In the genomic region with DNA sequence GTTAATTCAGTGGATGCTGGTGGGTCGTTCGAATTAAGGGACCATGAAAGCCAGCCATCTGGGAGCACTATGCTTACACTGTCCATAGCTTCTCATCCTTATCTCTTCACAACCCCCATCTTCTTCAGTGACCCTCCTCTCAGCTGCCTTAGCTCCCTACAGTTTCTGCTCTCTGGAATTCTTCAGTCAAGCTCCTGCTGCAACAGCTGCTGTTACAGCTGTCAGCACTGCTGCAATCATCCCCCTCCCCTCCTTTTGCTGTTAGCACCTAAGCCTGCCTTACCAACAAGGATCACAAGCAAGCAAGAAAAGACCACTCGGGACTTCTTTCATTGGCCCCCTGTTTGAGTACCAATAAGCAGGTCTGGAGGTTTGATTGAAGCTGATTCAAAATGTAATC, we compare ENCODE assay signal across 23 mouse cellular contexts. TPM values are rescaled to one million over a fixed set of nuclear protein-coding genes. Genes with fewer than 3 reads are reported as not detected.
DNase-seq lines count a peak whose midpoint lies in the region; ATAC-seq and TF ChIP-seq lines count a peak whose summit lies in the region.
"Had no signal": no experiment of that assay in that cellular context is flagged by ENCODE, and none has a peak within 500 bp of the region (broad histone marks: within the 10 kb centered on the region; RNA-seq: fewer than 3 reads in every experiment).

No protein-coding gene starts in this region.

- 68% methylated on average over 3 of the region's 3 CpGs for WGBS in forebrain, embryonic 16.5 days
- WGBS in forebrain, postnatal 0 days, result 73% methylated on average over 3 of the region's 3 CpGs
- 21% methylated on average over 3 of the region's 3 CpGs for WGBS in heart, embryonic 16.5 days
- 65% methylated on average over 3 of the region's 3 CpGs for WGBS in midbrain, embryonic 14.5 days
- 65% methylated on average over 3 of the region's 3 CpGs for WGBS in midbrain, embryonic 15.5 days

- intact Hi-C loops in heart, postnatal 25 days (cut with DNase I), result no loop called here

- H3K27ac ChIP-seq in forebrain, embryonic 16.5 days (ENCODE audit: low read length), result no peak overlapping the region
- H3K27ac ChIP-seq in forebrain, postnatal 0 days (ENCODE audit: low read depth, low read length), result no peak overlapping the region
- H3K27ac ChIP-seq in heart, embryonic 16.5 days (ENCODE audit: low read length), result peak overlapping the region; percentile 5; the same call in 1 of the 2 replicates
- H3K27ac ChIP-seq in midbrain, embryonic 14.5 days (replicated peaks; ENCODE audit: low read depth, low read length), result 0 out of 2 replicates have a peak overlapping the region, but pooled peaks have one; percentile 5
- no peak overlapping the region for H3K27ac ChIP-seq in midbrain, embryonic 15.5 days
- H3K27ac ChIP-seq: embryonic facial prominence, embryonic 15.5 days; layer of hippocampus, adult 2 months; stomach, postnatal 0 days had no signal

- no peaks in the 10 kb centered on the region for H3K27me3 ChIP-seq in forebrain, embryonic 16.5 days (replicated peaks; ENCODE audit: control insufficient read depth, insufficient read depth, low read length)
- no peaks in the 10 kb centered on the region for H3K27me3 ChIP-seq in forebrain, postnatal 0 days (ENCODE audit: insufficient read depth, low read length)
- H3K27me3 ChIP-seq in heart, embryonic 16.5 days (ENCODE audit: control insufficient read depth, insufficient read depth, low read length), result no peaks in the 10 kb centered on the region
- no peaks in the 10 kb centered on the region for H3K27me3 ChIP-seq in midbrain, embryonic 14.5 days (ENCODE audit: control insufficient read depth, insufficient read depth, low read length)
- H3K27me3 ChIP-seq in midbrain, embryonic 15.5 days (replicated peaks), result no peaks in the 10 kb centered on the region
- H3K27me3 ChIP-seq: embryonic facial prominence, embryonic 15.5 days had no signal

- no peak for DNase-seq in forebrain, postnatal 0 days
- no peak for DNase-seq in heart, postnatal 25 days (ENCODE audit: low spot score)
- DNase-seq in midbrain, embryonic 14.5 days, result peak; percentile 18
- peak; percentile 6 for DNase-seq in yolk sac, embryonic 10.5 days (ENCODE audit: low spot score)
- DNase-seq: B cell, adult 2 months; cerebellum, adult 8-10 months; gastrocnemius, postnatal 10 days; heart, adult 18-20 months; kidney, adult 8-10 months; kidney, postnatal 14 days; layer of hippocampus, postnatal 36 days; liver; lung, postnatal 14 days; right cerebral cortex, adult 18-20 months had no signal

- peaks cover 13% of the 10 kb centered on the region for H3K4me1 ChIP-seq in forebrain, embryonic 16.5 days (replicated peaks; ENCODE audit: control insufficient read depth, insufficient read depth, low read length)
- no peaks in the 10 kb centered on the region for H3K4me1 ChIP-seq in forebrain, postnatal 0 days (ENCODE audit: insufficient read depth)
- peaks cover 21% of the 10 kb centered on the region for H3K4me1 ChIP-seq in heart, embryonic 16.5 days (ENCODE audit: control insufficient read depth, insufficient read depth, low read length)
- peaks cover 10% of the 10 kb centered on the region for H3K4me1 ChIP-seq in midbrain, embryonic 14.5 days (ENCODE audit: control insufficient read depth, insufficient read depth, low read length)
- H3K4me1 ChIP-seq in midbrain, embryonic 15.5 days, result peaks cover 12% of the 10 kb centered on the region; the same call in 1 of the 2 replicates

- H3K4me2 ChIP-seq in forebrain, embryonic 16.5 days (ENCODE audit: low read length), result no peak overlapping the region
- H3K4me2 ChIP-seq in forebrain, postnatal 0 days (ENCODE audit: low read depth), result no peak overlapping the region
- H3K4me2 ChIP-seq in heart, embryonic 16.5 days (ENCODE audit: low read depth, low read length), result peak overlapping the region; percentile 6; the same call in 1 of the 2 replicates
- H3K4me2 ChIP-seq in midbrain, embryonic 14.5 days (ENCODE audit: low read length), result no peak overlapping the region
- no peak overlapping the region for H3K4me2 ChIP-seq in midbrain, embryonic 15.5 days
- H3K4me2 ChIP-seq: embryonic facial prominence, embryonic 15.5 days had no signal

- 0 out of 2 replicates have a peak, but pooled peaks have one; percentile 28 for ATAC-seq in forebrain, embryonic 16.5 days
- ATAC-seq in forebrain, postnatal 0 days, result no peak
- peak; percentile 55; the same call in 1 of the 2 replicates for ATAC-seq in heart, embryonic 16.5 days (replicated peaks; ENCODE audit: extremely low read depth, insufficient read depth, low FRiP score)
- no peak for ATAC-seq in midbrain, embryonic 14.5 days (ENCODE audit: low FRiP score, low TSS enrichment)
- ATAC-seq in midbrain, embryonic 15.5 days (replicated peaks), result no peak
- ATAC-seq: inflammation-experienced regulatory T-cells, adult 6 months; midbrain, embryonic 16.5 days had no signal

- H3K4me3 ChIP-seq in forebrain, embryonic 16.5 days (replicated peaks; ENCODE audit: low read length), result no peak overlapping the region
- H3K4me3 ChIP-seq in forebrain, postnatal 0 days (ENCODE audit: low read depth, low read length), result no peak overlapping the region
- no peak overlapping the region for H3K4me3 ChIP-seq in heart, embryonic 16.5 days (ENCODE audit: low read length)
- no peak overlapping the region for H3K4me3 ChIP-seq in midbrain, embryonic 14.5 days (replicated peaks; ENCODE audit: low read depth, low read length)
- H3K4me3 ChIP-seq in midbrain, embryonic 15.5 days, result no peak overlapping the region
- H3K4me3 ChIP-seq: embryonic facial prominence, embryonic 15.5 days; layer of hippocampus, adult 2 months had no signal

- no peak for TF ChIP-seq CTCF in forebrain, postnatal 0 days (IDR thresholded peaks at IDR 0.05; ENCODE audit: low read depth)

- H3K9me3 ChIP-seq in forebrain, embryonic 16.5 days (ENCODE audit: control insufficient read depth, low read length), result no peaks in the 10 kb centered on the region
- no peaks in the 10 kb centered on the region for H3K9me3 ChIP-seq in forebrain, postnatal 0 days (ENCODE audit: low read length)
- no peaks in the 10 kb centered on the region for H3K9me3 ChIP-seq in heart, embryonic 16.5 days (replicated peaks; ENCODE audit: control insufficient read depth, low read length)
- H3K9me3 ChIP-seq in midbrain, embryonic 14.5 days (ENCODE audit: control insufficient read depth, low read length), result no peaks in the 10 kb centered on the region
- H3K9me3 ChIP-seq in midbrain, embryonic 15.5 days, result no peaks in the 10 kb centered on the region
- H3K9me3 ChIP-seq: embryonic facial prominence, embryonic 15.5 days had no signal

- no peaks in the 10 kb centered on the region for H3K36me3 ChIP-seq in forebrain, embryonic 16.5 days (ENCODE audit: control insufficient read depth, insufficient read depth)
- H3K36me3 ChIP-seq in forebrain, postnatal 0 days (ENCODE audit: insufficient read depth), result no peaks in the 10 kb centered on the region
- no peaks in the 10 kb centered on the region for H3K36me3 ChIP-seq in heart, embryonic 16.5 days (ENCODE audit: control insufficient read depth, insufficient read depth)
- H3K36me3 ChIP-seq in midbrain, embryonic 14.5 days (ENCODE audit: control insufficient read depth, insufficient read depth, low read length), result no peaks in the 10 kb centered on the region
- H3K36me3 ChIP-seq in midbrain, embryonic 15.5 days (replicated peaks), result no peaks in the 10 kb centered on the region
- H3K36me3 ChIP-seq: embryonic facial prominence, embryonic 15.5 days had no signal

- H3K9ac ChIP-seq in forebrain, embryonic 16.5 days (replicated peaks; ENCODE audit: low read depth, low read length), result no peak overlapping the region
- no peak overlapping the region for H3K9ac ChIP-seq in forebrain, postnatal 0 days
- no peak overlapping the region for H3K9ac ChIP-seq in heart, embryonic 16.5 days (ENCODE audit: low read length)
- no peak overlapping the region for H3K9ac ChIP-seq in midbrain, embryonic 14.5 days (replicated peaks; ENCODE audit: low read length)
- H3K9ac ChIP-seq in midbrain, embryonic 15.5 days, result no peak overlapping the region
- H3K9ac ChIP-seq: embryonic facial prominence, embryonic 15.5 days had no signal

RNA-seq across cellular contexts. Expression of gene Chn1, which starts 50.2 kb away (rescaled TPM):
- polyA plus RNA-seq in forebrain, embryonic 16.5 days (2015; fragmentation: Nextera tagmentation; extraction: Ambion mirVana), result 91.5 and 94.0 TPM in 2 replicates
- 136 and 157 TPM in 2 replicates for total RNA-seq in forebrain, postnatal 0 days (2014; rRNA removed)
- polyA plus RNA-seq in forebrain, postnatal 0 days (2015; fragmentation: Nextera tagmentation; extraction: Ambion mirVana), result 85.5 and 102 TPM in 2 replicates
- polyA plus RNA-seq in heart, embryonic 16.5 days (2015; fragmentation: Nextera tagmentation; extraction: Ambion mirVana), result 20.5 and 21.8 TPM in 2 replicates
- total RNA-seq in heart, postnatal 25 days (2021), result 10 to 100 TPM; 38.3 to 46.0 TPM
- polyA plus RNA-seq in midbrain, embryonic 14.5 days (2014; fragmentation: Nextera tagmentation; extraction: Ambion mirVana), result 105 and 129 TPM in 2 replicates
- polyA plus RNA-seq in midbrain, embryonic 15.5 days (2015; fragmentation: Nextera tagmentation; extraction: Ambion mirVana), result 102 and 108 TPM in 2 replicates
- total RNA-seq: megakaryocyte, adult 5-6 weeks had no signal

Comparison
In these comparisons a context has a peak if more than half of its experiments do, and no peak if none do; other contexts are left out.
1. ATAC-seq: peak in forebrain, embryonic 16.5 days (single experiment) and heart, embryonic 16.5 days (single experiment); none in forebrain, postnatal 0 days (single experiment), midbrain, embryonic 14.5 days (single experiment) and midbrain, embryonic 15.5 days (single experiment).
2. H3K27ac ChIP-seq: peak in heart, embryonic 16.5 days (single experiment) and midbrain, embryonic 14.5 days (single experiment); none in forebrain, embryonic 16.5 days (single experiment), forebrain, postnatal 0 days (single experiment) and midbrain, embryonic 15.5 days (single experiment).
3. DNase-seq: peak in midbrain, embryonic 14.5 days (single experiment) and yolk sac, embryonic 10.5 days (single experiment); none in forebrain, postnatal 0 days (single experiment) and heart, postnatal 25 days (single experiment).